In the genomic region with DNA sequence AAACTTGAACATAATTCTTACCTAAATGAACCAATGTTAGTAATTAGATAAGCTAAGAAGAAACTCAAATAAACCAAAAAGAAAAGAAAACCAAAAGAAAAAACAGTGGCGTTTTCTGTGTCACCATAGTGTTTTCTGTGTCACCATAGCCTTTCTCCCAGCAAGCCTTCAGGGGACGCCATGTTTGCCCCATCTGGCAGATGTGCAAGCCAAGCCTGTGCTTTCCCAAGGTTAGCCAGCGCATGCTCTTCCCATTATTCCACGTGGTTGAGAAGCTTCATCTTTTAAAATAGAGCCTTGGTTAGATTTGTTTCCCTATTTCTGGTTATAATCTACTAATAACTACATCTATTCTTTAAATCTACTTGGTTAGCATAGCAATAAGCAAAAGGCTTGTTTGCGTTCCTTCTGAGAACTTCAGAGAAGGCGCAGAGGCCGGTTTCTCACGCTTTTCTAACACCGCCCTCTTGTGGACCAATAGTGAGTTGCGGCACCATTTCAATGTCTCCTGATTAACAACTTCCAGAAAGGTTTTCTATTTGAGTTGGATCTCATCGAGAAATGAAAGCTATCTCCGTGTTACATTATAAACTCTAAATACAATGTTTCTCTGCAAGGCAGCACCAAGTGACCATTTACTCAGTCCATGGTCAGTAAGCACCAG, we compare ENCODE assay signal across 8 mouse cellular contexts. TPM values are rescaled to one million over a fixed set of nuclear protein-coding genes. Genes with fewer than 3 reads are reported as not detected.
DNase-seq lines count a peak whose midpoint lies in the region; ATAC-seq lines count a peak whose summit lies in the region.

No protein-coding gene starts in this region.

- H3K27me3 ChIP-seq in heart, embryonic 11.5 days (ENCODE audit: control insufficient read depth, insufficient read depth, low read length) = no peaks in the 10 kb centered on the region

- peak; percentile 27 to 85 for DNase-seq in heart, adult 18-20 months
- DNase-seq in ES-CJ7 (ENCODE audit: low read depth, low spot score) = peak; percentile 72
- DNase-seq in c-Kit-positive CD71-positive TER-119-negative erythroid progenitor cells, embryonic 14.5 days (ENCODE audit: low read depth) = peak; percentile 63
- DNase-seq in frontal cortex, postnatal 36 days (ENCODE audit: low spot score in 2 of 2) = peak; percentile 81 to 90
- peak; percentile 76 for DNase-seq in large intestine, adult 2 months (ENCODE audit: low read depth, low spot score)
- peak; percentile 77 for DNase-seq in lung, postnatal 14 days
- peak; percentile 44 to 73 for DNase-seq in spleen, postnatal 4 days (ENCODE audit: low spot score in 2 of 2)

- H3K4me3 ChIP-seq in heart, embryonic 11.5 days (ENCODE audit: low read depth, low read length) = no peak overlapping the region

- no peak overlapping the region for H3K4me2 ChIP-seq in heart, embryonic 11.5 days

- no peaks in the 10 kb centered on the region for H3K36me3 ChIP-seq in heart, embryonic 11.5 days (ENCODE audit: control insufficient read depth, insufficient read depth, low read length)

- H3K9me3 ChIP-seq in heart, embryonic 11.5 days (replicated peaks; ENCODE audit: control insufficient read depth, low read length) = no peaks in the 10 kb centered on the region

- H3K27ac ChIP-seq in heart, embryonic 11.5 days (ENCODE audit: low read depth, low read length) = no peak overlapping the region

- no peak for ATAC-seq in heart, embryonic 11.5 days (replicated peaks; ENCODE audit: insufficient number of reproducible peaks, low FRiP score, low TSS enrichment)

- WGBS in heart, embryonic 11.5 days (ENCODE audit: insufficient replicate concordance) = 18% methylated on average over 12 of the region's 12 CpGs
- 16% methylated on average over 12 of the region's 12 CpGs for WGBS in large intestine, adult 2 months

- H3K9ac ChIP-seq in heart, embryonic 11.5 days (ENCODE audit: low read depth, low read length) = no peak overlapping the region

- H3K4me1 ChIP-seq in heart, embryonic 11.5 days (ENCODE audit: control insufficient read depth, insufficient read depth, low read length) = no peaks in the 10 kb centered on the region

RNA-seq across cellular contexts. Expression of gene Utp15, which starts 22.7 kb away (rescaled TPM):
- 1 to 10 TPM; 5.4 to 7.5 TPM for total RNA-seq in heart, adult 18-20 months (2021)
- polyA plus RNA-seq in heart, embryonic 11.5 days (2014; fragmentation: Nextera tagmentation; extraction: Ambion mirVana) = 19.9 and 22.3 TPM in 2 replicates
- 5.4 and 6.6 TPM in 2 replicates for polyA plus RNA-seq in large intestine, adult 2 months (2012; rRNA removed)

RNA-seq across cellular contexts. Expression of gene Ankra2, which starts 22.8 kb away (rescaled TPM):
- total RNA-seq in heart, adult 18-20 months (2021) = 10 to 100 TPM; 39.7 to 43.5 TPM
- 18.0 and 21.0 TPM in 2 replicates for polyA plus RNA-seq in heart, embryonic 11.5 days (2014; fragmentation: Nextera tagmentation; extraction: Ambion mirVana)
- 11.7 and 15.3 TPM in 2 replicates for polyA plus RNA-seq in large intestine, adult 2 months (2012; rRNA removed)

RNA-seq across cellular contexts. Expression of gene Arhgef28, which starts 33.9 kb away (rescaled TPM):
- 1 to 10 TPM; 5.1 to 7.9 TPM for total RNA-seq in heart, adult 18-20 months (2021)
- polyA plus RNA-seq in heart, embryonic 11.5 days (2014; fragmentation: Nextera tagmentation; extraction: Ambion mirVana) = 11.0 and 12.5 TPM in 2 replicates
- 2.9 and 4.3 TPM in 2 replicates for polyA plus RNA-seq in large intestine, adult 2 months (2012; rRNA removed)

RNA-seq across cellular contexts. Expression of gene Gm21976, which starts 39.6 kb away (rescaled TPM):
- not detected for total RNA-seq in heart, adult 18-20 months (2021)
- polyA plus RNA-seq in heart, embryonic 11.5 days (2014; fragmentation: Nextera tagmentation; extraction: Ambion mirVana) = not detected in 2 replicates
- not detected in 2 replicates for polyA plus RNA-seq in large intestine, adult 2 months (2012; rRNA removed)
